Mouse (Mus musculus): ENCODE results near the gene Slc5a2.

- TF ChIP-seq POLR2A (IDR thresholded peaks at IDR 0.05; ENCODE audit: borderline replicate concordance, insufficient read depth, low read length) (no peak), CTCF (IDR thresholded peaks at IDR 0.05; ENCODE audit: borderline replicate concordance, insufficient read depth, low read depth, low read length) (no peak)
Measured at GRCm38 (mm10) chr7:128319140-128319539, 53.7 kb downstream of the Slc5a2 start.

All from cerebellum, adult 2 months (tissue).